ENCODE assay signal across 15 mouse cellular contexts in the genomic region with DNA sequence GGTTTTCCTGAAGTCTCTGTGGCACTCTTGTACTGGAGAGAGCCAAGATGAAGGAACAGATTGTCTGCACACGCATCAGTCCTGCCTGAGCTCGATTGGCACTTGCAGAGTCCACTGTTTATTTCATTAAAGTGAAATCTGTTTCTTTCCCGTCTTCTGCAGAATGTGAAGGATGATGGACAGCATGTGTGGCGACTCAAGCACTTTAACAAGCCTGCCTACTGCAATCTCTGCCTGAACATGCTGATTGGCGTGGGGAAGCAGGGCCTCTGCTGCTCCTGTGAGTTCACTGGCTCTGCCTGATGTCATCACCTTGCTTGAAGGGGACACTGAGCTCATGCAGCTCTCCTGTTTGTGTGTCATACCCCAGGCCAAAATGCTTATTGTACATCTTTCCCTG.
DNase-seq lines count a peak whose midpoint lies in the region; ATAC-seq lines count a peak whose summit lies in the region.
"Had no signal": no experiment of that assay in that cellular context is flagged by ENCODE, and none has a peak within 500 bp of the region (broad histone marks: within the 10 kb centered on the region; RNA-seq: fewer than 3 reads in every experiment).

No protein-coding gene starts in this region.

- H3K9me3 ChIP-seq in forebrain, embryonic 14.5 days (replicated peaks; ENCODE audit: control insufficient read depth, low read length): no peaks in the 10 kb centered on the region
- H3K9me3 ChIP-seq in forebrain, embryonic 13.5 days (replicated peaks): no peaks in the 10 kb centered on the region
- H3K9me3 ChIP-seq in heart, embryonic 15.5 days (replicated peaks): no peaks in the 10 kb centered on the region
- H3K9me3 ChIP-seq in midbrain, embryonic 11.5 days (ENCODE audit: control insufficient read depth, low read length): no peaks in the 10 kb centered on the region
- H3K9me3 ChIP-seq: limb, embryonic 12.5 days had no signal

- no peaks in the 10 kb centered on the region for H3K36me3 ChIP-seq in forebrain, embryonic 14.5 days (ENCODE audit: control insufficient read depth, insufficient read depth, low read length)
- no peaks in the 10 kb centered on the region for H3K36me3 ChIP-seq in forebrain, embryonic 13.5 days (ENCODE audit: poor library complexity, severe bottlenecking)
- H3K36me3 ChIP-seq in heart, embryonic 15.5 days: no peaks in the 10 kb centered on the region
- H3K36me3 ChIP-seq in midbrain, embryonic 11.5 days (ENCODE audit: control insufficient read depth, insufficient read depth, low read length): no peaks in the 10 kb centered on the region
- H3K36me3 ChIP-seq: limb, embryonic 12.5 days had no signal

- no peak for DNase-seq in forebrain, embryonic 14.5 days (ENCODE audit: low spot score)
- no peak for DNase-seq in heart, adult 11 months
- peak; percentile 18 for DNase-seq in brain, adult 2 months (ENCODE audit: low read depth, low spot score)
- peak; percentile 48 for DNase-seq in lung, postnatal 10 days
- DNase-seq in ovary, adult 18-20 months (ENCODE audit: low spot score): no peak
- no peak for DNase-seq in midbrain, embryonic 11.5 days (ENCODE audit: low spot score, missing footprints)
- DNase-seq: adrenal gland, postnatal 36 days; gastrocnemius, adult 2 months; thymus, postnatal 36 days had no signal

- no peak overlapping the region for H3K9ac ChIP-seq in forebrain, embryonic 14.5 days (ENCODE audit: low read length)
- H3K9ac ChIP-seq in forebrain, embryonic 13.5 days: no peak overlapping the region
- H3K9ac ChIP-seq in heart, embryonic 15.5 days: no peak overlapping the region
- H3K9ac ChIP-seq in midbrain, embryonic 11.5 days (ENCODE audit: low read length): no peak overlapping the region
- H3K9ac ChIP-seq: limb, embryonic 12.5 days; liver, embryonic 14.5 days had no signal

- H3K27ac ChIP-seq in forebrain, embryonic 14.5 days (ENCODE audit: low read depth, low read length): no peak overlapping the region
- H3K27ac ChIP-seq in forebrain, embryonic 13.5 days: no peak overlapping the region
- H3K27ac ChIP-seq in heart, embryonic 15.5 days: peak overlapping the region; percentile 60; the same call in 1 of the 2 replicates
- no peak overlapping the region for H3K27ac ChIP-seq in midbrain, embryonic 11.5 days (ENCODE audit: low read depth, low read length)
- H3K27ac ChIP-seq: gastrocnemius, adult 2 months; limb, embryonic 12.5 days; liver, embryonic 14.5 days had no signal

- WGBS in forebrain, embryonic 14.5 days: 52% methylated on average over 5 of the region's 5 CpGs
- WGBS in forebrain, embryonic 13.5 days: 58% methylated on average over 5 of the region's 5 CpGs
- 24% methylated on average over 5 of the region's 5 CpGs for WGBS in heart, embryonic 15.5 days
- 88% methylated on average over 5 of the region's 5 CpGs for WGBS in midbrain, embryonic 11.5 days

- no peaks in the 10 kb centered on the region for H3K4me1 ChIP-seq in forebrain, embryonic 14.5 days (ENCODE audit: control insufficient read depth, insufficient read depth, low read length)
- peaks cover 5% of the 10 kb centered on the region for H3K4me1 ChIP-seq in forebrain, embryonic 13.5 days
- no peaks in the 10 kb centered on the region for H3K4me1 ChIP-seq in heart, embryonic 15.5 days (replicated peaks)
- H3K4me1 ChIP-seq in midbrain, embryonic 11.5 days (ENCODE audit: control insufficient read depth, insufficient read depth, low read length): no peaks in the 10 kb centered on the region
- H3K4me1 ChIP-seq: limb, embryonic 12.5 days had no signal

- peak; percentile 46; the same call in 1 of the 2 replicates for ATAC-seq in forebrain, embryonic 14.5 days
- ATAC-seq in forebrain, embryonic 13.5 days: no peak
- peak; percentile 70; the same call in 1 of the 2 replicates for ATAC-seq in heart, embryonic 15.5 days (replicated peaks; ENCODE audit: insufficient number of reproducible peaks, insufficient read depth, low FRiP score, low read depth)
- no peak for ATAC-seq in midbrain, embryonic 11.5 days (ENCODE audit: low FRiP score)
- ATAC-seq: inflammation-experienced regulatory T-cells, adult 6 months had no signal

- H3K4me2 ChIP-seq in forebrain, embryonic 14.5 days (ENCODE audit: low read length): no peak overlapping the region
- H3K4me2 ChIP-seq in forebrain, embryonic 13.5 days: no peak overlapping the region
- peak overlapping the region; percentile 47 for H3K4me2 ChIP-seq in heart, embryonic 15.5 days
- H3K4me2 ChIP-seq in midbrain, embryonic 11.5 days: no peak overlapping the region
- H3K4me2 ChIP-seq: limb, embryonic 12.5 days had no signal

- no peak overlapping the region for H3K4me3 ChIP-seq in forebrain, embryonic 14.5 days (ENCODE audit: low read depth, low read length)
- H3K4me3 ChIP-seq in forebrain, embryonic 13.5 days: no peak overlapping the region
- H3K4me3 ChIP-seq in heart, embryonic 15.5 days: peak overlapping the region; percentile 15
- H3K4me3 ChIP-seq in midbrain, embryonic 11.5 days (ENCODE audit: low read depth, low read length): no peak overlapping the region
- H3K4me3 ChIP-seq: gastrocnemius, adult 2 months; limb, embryonic 12.5 days had no signal

- no peaks in the 10 kb centered on the region for H3K27me3 ChIP-seq in forebrain, embryonic 14.5 days (replicated peaks; ENCODE audit: control insufficient read depth, insufficient read depth, low read length)
- H3K27me3 ChIP-seq in forebrain, embryonic 13.5 days: no peaks in the 10 kb centered on the region
- no peaks in the 10 kb centered on the region for H3K27me3 ChIP-seq in heart, embryonic 15.5 days
- no peaks in the 10 kb centered on the region for H3K27me3 ChIP-seq in midbrain, embryonic 11.5 days (ENCODE audit: control insufficient read depth, insufficient read depth, low read length)
- H3K27me3 ChIP-seq: CH12.LX; limb, embryonic 12.5 days had no signal

Comparison
In these comparisons a context has a peak if more than half of its experiments do, and no peak if none do; other contexts are left out.
1. ATAC-seq: peak in forebrain, embryonic 14.5 days (single experiment) and heart, embryonic 15.5 days (single experiment); none in forebrain, embryonic 13.5 days (single experiment) and midbrain, embryonic 11.5 days (single experiment).
2. DNase-seq: peak in brain, adult 2 months (single experiment) and lung, postnatal 10 days (single experiment); none in forebrain, embryonic 14.5 days (single experiment), heart, adult 11 months (single experiment), ovary, adult 18-20 months (single experiment) and midbrain, embryonic 11.5 days (single experiment).